Mouse (Mus musculus) heart, embryonic 15.5 days (tissue): ENCODE measurements around the gene Erbb4. TPM values are rescaled to one million over a fixed set of nuclear protein-coding genes. Genes with fewer than 3 reads are reported as not detected.

ENCODE experiments used
- ATAC-seq: fragments of 200-750 bp; cut with Nextera tagmentation; replicated peaks from 2 replicates; pipeline ENCODE4 v1.8.0; 2017; ENCODE audit warnings: low read depth, moderate TSS enrichment; ENCODE audit not compliant: insufficient number of reproducible peaks, insufficient read depth, low FRiP score
- H3K27ac ChIP-seq: fragments of 300-500 bp; sonication (generic); 2 replicates; pipeline ENCODE4 v1.5.1; 2015; ENCODE audit warnings: mild to moderate bottlenecking, inconsistent platforms
- H3K27me3 ChIP-seq: fragments of 300-500 bp; sonication (generic); 2 replicates; pipeline ENCODE4 v1.6.1; 2015; ENCODE audit warnings: inconsistent platforms
- H3K36me3 ChIP-seq: fragments of 300-500 bp; sonication (generic); 2 replicates; pipeline ENCODE4 v1.6.1; 2015; ENCODE audit warnings: mild to moderate bottlenecking, inconsistent platforms
- H3K4me1 ChIP-seq: fragments of 300-500 bp; sonication (generic); replicated peaks from 2 replicates; pipeline ENCODE4 v1.6.1; 2015; ENCODE audit warnings: inconsistent platforms
- H3K4me2 ChIP-seq: fragments of 300-500 bp; sonication (generic); 2 replicates; pipeline ENCODE4 v1.6.1; 2015; ENCODE audit warnings: inconsistent platforms, mild to moderate bottlenecking, moderate library complexity
- H3K4me3 ChIP-seq: fragments of 300-500 bp; sonication (generic); 2 replicates; pipeline ENCODE4 v1.5.1; 2015; ENCODE audit warnings: mild to moderate bottlenecking, inconsistent platforms
- H3K9ac ChIP-seq: fragments of 300-500 bp; sonication (generic); 2 replicates; pipeline ENCODE4 v1.6.1; 2015; ENCODE audit warnings: mild to moderate bottlenecking, inconsistent platforms
- H3K9me3 ChIP-seq: fragments of 300-500 bp; sonication (generic); replicated peaks from 2 replicates; pipeline ENCODE4 v1.6.1; 2016; ENCODE audit warnings: inconsistent platforms
- WGBS: fragments of 180-500 bp; shearing (Covaris S2); methylation state at CpG from one replicate; pipeline ENCODE4 v1.1.7; 2015; ENCODE audit warnings: mixed read lengths; 5-methylcytosine and 5-hydroxymethylcytosine counted together
- polyA plus RNA-seq: library from polyadenylated mRNA; unstranded; fragments of >200 nt; fragmentation: Nextera tagmentation; extraction: Ambion mirVana; gene quantifications from 2 replicates; pipeline ENCODE4 v1.2.1, GENCODE M21; 2015

Gene Erbb4
- polyA plus RNA-seq, 1 experiment from 2014 or later = 6.6 TPM

- Histone ChIP-seq H3K27me3 (no peaks in the 10 kb centered on the region), H3K4me3 (no peak overlapping the region), H3K4me2 (no peak overlapping the region), H3K27ac (no peak overlapping the region), H3K9ac (no peak overlapping the region), H3K36me3 (no peaks in the 10 kb centered on the region), H3K9me3 (no peaks in the 10 kb centered on the region), H3K4me1 (peaks cover 4% of the 10 kb centered on the region; the same call in 1 of the 2 replicates)
- ATAC-seq = no peak
- 71% methylated on average over 4 of the region's 4 CpGs for WGBS
Measured at GRCm38 (mm10) chr1:69023157-69023925, 84.5 kb downstream of the Erbb4 start.

DNA sequence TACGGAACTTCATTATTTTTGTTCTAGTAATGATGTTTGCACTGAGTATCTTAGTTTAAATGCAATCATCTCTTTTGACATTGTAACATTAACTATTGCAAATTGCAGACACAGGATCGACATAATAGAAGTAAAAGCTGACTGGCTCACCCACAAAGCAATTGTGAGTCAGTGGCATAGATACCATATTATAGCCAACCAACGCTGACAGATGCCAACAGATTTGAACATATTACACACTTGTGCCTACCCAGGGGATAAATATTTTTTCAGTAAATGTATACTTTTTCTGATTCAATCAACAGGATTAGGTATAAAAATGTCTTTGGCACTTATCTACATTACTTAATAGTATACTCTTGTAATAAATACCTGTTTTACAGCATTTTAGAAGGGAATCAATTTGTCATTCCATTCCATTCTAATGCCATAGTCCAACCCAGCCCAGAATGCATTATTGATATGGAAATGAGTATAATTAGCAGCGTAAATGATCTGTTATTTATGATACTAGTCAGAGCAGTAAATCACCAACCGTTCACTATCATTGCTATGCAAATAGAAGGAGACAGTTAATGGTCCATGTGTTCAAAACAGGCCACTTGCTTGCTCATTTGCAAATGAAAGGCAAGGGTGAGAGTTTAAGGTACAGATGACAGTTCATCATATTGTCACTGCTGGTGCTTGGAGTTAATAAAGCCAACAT, 97.9 kb downstream of the Erbb4 start:
- ATAC-seq = no peak
- H3K4me1 ChIP-seq = no peaks in the 10 kb centered on the region
- 83% methylated on average over 5 of the region's 5 CpGs for WGBS

GRCm38 (mm10) chr1:69001371-69001770, 106.5 kb downstream of the Erbb4 start:
- ATAC-seq = no peak
- Histone ChIP-seq H3K4me1 (no peaks in the 10 kb centered on the region), H3K9me3 (no peaks in the 10 kb centered on the region), H3K27me3 (no peaks in the 10 kb centered on the region), H3K4me3 (no peak overlapping the region), H3K4me2 (no peak overlapping the region), H3K27ac (no peak overlapping the region), H3K9ac (no peak overlapping the region), H3K36me3 (no peaks in the 10 kb centered on the region)
- WGBS = 76% methylated on average over 3 of the region's 3 CpGs

More for the DNA sequence above, 97.9 kb downstream of the Erbb4 start:
- no peak overlapping the region for H3K9ac ChIP-seq
- H3K4me3 ChIP-seq = no peak overlapping the region
- H3K27me3 ChIP-seq = no peaks in the 10 kb centered on the region
- no peak overlapping the region for H3K4me2 ChIP-seq
- H3K36me3 ChIP-seq = no peaks in the 10 kb centered on the region
- no peak overlapping the region for H3K27ac ChIP-seq
- H3K9me3 ChIP-seq = no peaks in the 10 kb centered on the region

GRCm38 (mm10) chr1:68979251-68979650, 128.6 kb downstream of the Erbb4 start:
- no peak for ATAC-seq
- no peak overlapping the region for H3K27ac ChIP-seq
- H3K9me3 ChIP-seq = no peaks in the 10 kb centered on the region
- no peak overlapping the region for H3K4me2 ChIP-seq
- no peaks in the 10 kb centered on the region for H3K36me3 ChIP-seq
- no peak overlapping the region for H3K9ac ChIP-seq
- 75% methylated on average over 2 of the region's 2 CpGs for WGBS
- H3K4me3 ChIP-seq = no peak overlapping the region
- H3K4me1 ChIP-seq = no peaks in the 10 kb centered on the region
- H3K27me3 ChIP-seq = no peaks in the 10 kb centered on the region

- Histone ChIP-seq H3K4me1 (peaks cover under 1% of the 10 kb centered on the region), H3K27me3 (no peaks in the 10 kb centered on the region), H3K4me2 (no peak overlapping the region), H3K36me3 (no peaks in the 10 kb centered on the region), H3K27ac (no peak overlapping the region), H3K9me3 (no peaks in the 10 kb centered on the region), H3K9ac (no peak overlapping the region), H3K4me3 (no peak overlapping the region)
- WGBS = 77% methylated on average over 3 of the region's 3 CpGs
- no peak for ATAC-seq
Measured at GRCm38 (mm10) chr1:68978571-68978970, 129.3 kb downstream of the Erbb4 start.

DNA sequence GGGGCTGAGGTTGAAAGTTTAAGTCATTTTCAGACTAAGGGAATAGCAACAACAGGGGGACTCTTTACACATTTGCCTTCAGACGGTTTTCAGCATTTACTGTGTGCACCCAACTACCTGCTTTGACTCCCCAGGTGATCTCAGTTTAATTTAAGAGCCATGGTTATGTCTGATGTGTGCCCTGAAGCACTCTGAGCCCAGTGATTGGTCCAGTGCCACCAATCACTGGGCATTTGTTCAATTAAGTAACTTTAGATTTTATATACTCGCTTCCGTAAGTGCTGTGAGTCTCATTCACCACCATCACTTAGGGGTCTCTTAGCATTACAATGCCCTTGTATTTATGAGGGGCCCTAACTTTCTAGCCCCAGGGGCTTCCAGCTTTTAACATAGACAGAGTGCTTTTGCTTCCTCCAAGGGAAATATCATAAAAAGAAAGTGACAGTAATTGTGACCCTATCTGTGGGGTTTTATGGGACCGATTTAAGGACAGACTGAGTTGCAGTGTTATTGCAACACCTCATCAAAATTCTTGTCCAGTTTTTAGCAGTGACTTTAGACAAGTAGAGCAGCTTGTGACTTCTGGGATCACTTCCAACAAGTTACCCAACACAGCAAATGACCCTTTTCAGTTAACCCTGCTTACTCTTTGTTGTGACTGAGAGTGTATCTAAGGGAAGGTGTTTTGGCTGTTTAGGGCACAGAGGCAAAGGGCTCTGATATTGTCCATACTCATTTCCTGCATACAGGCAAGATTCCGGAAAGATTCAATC, 134.3 kb downstream of the Erbb4 start:
- Histone ChIP-seq H3K4me3 (no peak overlapping the region), H3K36me3 (no peaks in the 10 kb centered on the region), H3K4me2 (peak overlapping the region; percentile 2; the same call in 1 of the 2 replicates), H3K9me3 (no peaks in the 10 kb centered on the region), H3K27me3 (no peaks in the 10 kb centered on the region), H3K27ac (peak overlapping the region; percentile 66), H3K4me1 (peaks cover 5% of the 10 kb centered on the region), H3K9ac (no peak overlapping the region)
- WGBS = 53% methylated on average over 5 of the region's 5 CpGs
- 0 out of 2 replicates have a peak, but pooled peaks have one; percentile 14 for ATAC-seq

- Histone ChIP-seq H3K4me2 (no peak overlapping the region), H3K4me1 (no peaks in the 10 kb centered on the region), H3K9ac (no peak overlapping the region), H3K27me3 (no peaks in the 10 kb centered on the region), H3K9me3 (no peaks in the 10 kb centered on the region), H3K27ac (no peak overlapping the region), H3K4me3 (no peak overlapping the region), H3K36me3 (no peaks in the 10 kb centered on the region)
- ATAC-seq = no peak
Measured at GRCm38 (mm10) chr1:68964127-68964526, 143.7 kb downstream of the Erbb4 start.

DNA sequence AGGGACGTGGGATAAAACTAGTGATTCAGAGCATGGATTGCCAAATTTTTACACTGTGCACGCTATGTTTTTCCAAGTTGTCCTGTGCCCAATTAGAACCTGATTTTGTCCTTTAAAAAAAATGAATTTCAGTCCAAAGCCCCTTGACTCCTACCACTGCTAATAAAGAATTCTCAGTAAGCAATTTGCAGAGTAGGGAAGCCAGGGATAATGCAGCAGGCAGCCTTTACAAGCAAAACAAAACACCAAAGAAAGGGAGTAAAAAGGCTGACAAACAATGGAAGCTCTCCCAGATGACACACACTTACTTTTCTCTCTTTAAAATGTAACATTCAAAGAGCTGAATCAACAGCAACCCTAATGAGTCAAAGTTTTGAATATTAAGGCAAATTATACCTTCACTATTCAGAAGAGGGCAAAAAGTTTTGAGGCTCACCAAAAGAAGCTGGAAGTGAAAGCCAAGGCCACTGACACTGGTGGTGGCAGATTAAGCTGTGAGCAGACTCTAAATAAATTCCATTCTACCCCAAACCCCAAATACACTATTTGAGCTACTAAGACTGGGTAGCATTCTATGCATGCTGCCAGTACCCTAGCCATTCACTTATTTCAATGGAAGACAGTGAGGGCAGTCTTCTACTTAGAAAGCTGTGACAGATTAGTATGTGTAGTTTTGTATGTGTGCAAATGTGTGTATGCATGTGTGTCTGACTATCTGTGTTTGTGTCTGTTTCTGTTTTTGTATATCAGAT, 146.3 kb downstream of the Erbb4 start:
- Histone ChIP-seq H3K4me3 (no peak overlapping the region), H3K9me3 (no peaks in the 10 kb centered on the region), H3K27ac (no peak overlapping the region), H3K4me2 (no peak overlapping the region), H3K27me3 (no peaks in the 10 kb centered on the region), H3K36me3 (no peaks in the 10 kb centered on the region), H3K9ac (no peak overlapping the region), H3K4me1 (peaks cover 6% of the 10 kb centered on the region)
- 78% methylated on average over 2 of the region's 2 CpGs for WGBS
- ATAC-seq = no peak

- Histone ChIP-seq H3K4me1 (peaks cover 9% of the 10 kb centered on the region), H3K9ac (no peak overlapping the region), H3K27me3 (no peaks in the 10 kb centered on the region), H3K36me3 (no peaks in the 10 kb centered on the region), H3K9me3 (no peaks in the 10 kb centered on the region), H3K4me2 (peak overlapping the region; percentile 32; the same call in 1 of the 2 replicates), H3K4me3 (no peak overlapping the region), H3K27ac (peak overlapping the region; percentile 67)
- no peak for ATAC-seq
- WGBS = 27% methylated on average over 4 of the region's 4 CpGs
Measured at GRCm38 (mm10) chr1:68956766-68957533, 150.9 kb downstream of the Erbb4 start.

- Histone ChIP-seq H3K27ac (no peak overlapping the region), H3K27me3 (no peaks in the 10 kb centered on the region), H3K9me3 (no peaks in the 10 kb centered on the region), H3K9ac (no peak overlapping the region), H3K4me3 (no peak overlapping the region), H3K4me2 (no peak overlapping the region), H3K36me3 (no peaks in the 10 kb centered on the region), H3K4me1 (peaks cover 9% of the 10 kb centered on the region)
- 73% methylated on average over 2 of the region's 2 CpGs for WGBS
- no peak for ATAC-seq
Measured at GRCm38 (mm10) chr1:68955482-68955881, 152.4 kb downstream of the Erbb4 start.
